Mouse (Mus musculus): ENCODE measurements around the gene Nfxl1.

DNA sequence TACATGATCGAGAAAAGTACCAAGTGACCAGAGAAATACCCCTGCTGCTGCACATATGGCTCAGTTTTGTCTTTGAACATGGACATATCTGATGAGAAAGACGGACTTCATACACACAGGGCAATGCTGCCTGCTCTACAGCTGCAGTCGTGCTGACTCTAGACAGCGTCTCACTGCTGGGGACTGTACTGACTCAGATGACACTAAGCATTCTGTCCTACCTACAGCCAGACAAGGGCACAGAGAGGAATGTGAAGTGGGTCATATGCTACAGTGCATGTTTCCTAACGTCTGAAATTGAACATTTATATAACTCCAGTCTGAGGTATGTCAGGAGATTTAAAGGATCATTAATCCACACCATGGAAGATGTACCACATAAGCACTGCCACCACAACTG, 45.7 kb downstream of the Nfxl1 start:
- TF ChIP-seq GATA1 (IDR thresholded peaks at IDR 0.05; ENCODE audit: low read length) = no peak
- no peak for TF ChIP-seq TAL1 (IDR thresholded peaks at IDR 0.05; ENCODE audit: low read length)

Data from erythroblast, embryonic 14.5 days (primary cell).